In the genomic region with DNA sequence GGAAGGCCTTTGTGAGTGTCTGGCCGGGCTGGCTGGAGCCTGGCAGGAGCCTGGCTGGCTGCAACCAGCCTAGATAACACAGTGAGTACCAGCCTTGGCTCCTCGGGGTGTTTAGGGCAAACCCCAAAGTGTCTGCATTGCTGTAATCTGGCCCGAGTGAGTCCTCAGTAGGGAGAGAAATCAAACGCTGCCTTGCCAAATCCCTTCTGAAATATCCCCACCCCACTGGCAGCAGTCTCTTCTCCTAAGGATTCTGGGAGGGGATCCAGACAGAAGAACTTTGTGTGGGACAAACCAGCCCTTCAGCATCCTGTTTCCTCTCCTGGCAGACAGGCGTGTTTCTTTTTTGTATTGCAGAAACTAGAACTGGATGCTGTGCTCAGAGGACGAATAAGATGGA, we compare ENCODE assay signal across 8 mouse cellular contexts.
DNase-seq lines count a peak whose midpoint lies in the region; ATAC-seq and TF ChIP-seq lines count a peak whose summit lies in the region.

No protein-coding gene starts in this region.

- H3K9ac ChIP-seq in intestine, embryonic 15.5 days = no peak overlapping the region
- no peak overlapping the region for H3K9ac ChIP-seq in intestine, postnatal 0 days (ENCODE audit: low read depth, low read length)

- no peaks in the 10 kb centered on the region for H3K9me3 ChIP-seq in intestine, embryonic 15.5 days
- no peaks in the 10 kb centered on the region for H3K9me3 ChIP-seq in intestine, postnatal 0 days (ENCODE audit: control insufficient read depth)

- no peaks in the 10 kb centered on the region for H3K4me1 ChIP-seq in intestine, embryonic 15.5 days (replicated peaks)
- H3K4me1 ChIP-seq in intestine, postnatal 0 days (replicated peaks; ENCODE audit: control insufficient read depth, insufficient read depth, low read length) = no peaks in the 10 kb centered on the region

- H3K27me3 ChIP-seq in intestine, embryonic 15.5 days (replicated peaks) = no peaks in the 10 kb centered on the region
- no peaks in the 10 kb centered on the region for H3K27me3 ChIP-seq in intestine, postnatal 0 days (replicated peaks; ENCODE audit: control insufficient read depth, insufficient read depth, low read length)

- peak; percentile 19 for DNase-seq in embryo, embryonic 9.5 days (ENCODE audit: extremely low spot score)
- peak; percentile 72 to 84 for DNase-seq in heart, adult 18-20 months
- DNase-seq in layer of hippocampus, adult 18-20 months (ENCODE audit: low spot score in 2 of 2) = peak; percentile 73 to 84
- DNase-seq in lung, postnatal 14 days = peak; percentile 26
- peak; percentile 42 for DNase-seq in right cerebral cortex, postnatal 4 days
- no peak for DNase-seq in yolk sac, embryonic 10.5 days (ENCODE audit: low spot score)

- H3K27ac ChIP-seq in intestine, embryonic 15.5 days = peak overlapping the region; percentile 40; the same call in 1 of the 2 replicates
- no peak overlapping the region for H3K27ac ChIP-seq in intestine, postnatal 0 days (ENCODE audit: low read depth, low read length)

- no peak overlapping the region for H3K4me3 ChIP-seq in intestine, embryonic 15.5 days (replicated peaks)
- H3K4me3 ChIP-seq in intestine, postnatal 0 days (ENCODE audit: low read depth, low read length) = no peak overlapping the region

- TF ChIP-seq CTCF in intestine, postnatal 0 days (IDR thresholded peaks at IDR 0.05; ENCODE audit: low read depth) = no peak

- ATAC-seq in intestine, embryonic 15.5 days = no peak
- ATAC-seq in intestine, postnatal 0 days = no peak

- H3K36me3 ChIP-seq in intestine, embryonic 15.5 days = no peaks in the 10 kb centered on the region
- no peaks in the 10 kb centered on the region for H3K36me3 ChIP-seq in intestine, postnatal 0 days (ENCODE audit: control insufficient read depth, insufficient read depth)

- WGBS in intestine, embryonic 15.5 days = 10% methylated on average over 6 of the region's 6 CpGs
- 21% methylated on average over 6 of the region's 6 CpGs for whole genome bisulfite sequencing in intestine, postnatal 0 days

- H3K4me2 ChIP-seq in intestine, embryonic 15.5 days (replicated peaks) = peak overlapping the region; percentile 26; the same call in 1 of the 2 replicates
- H3K4me2 ChIP-seq in intestine, postnatal 0 days (replicated peaks; ENCODE audit: low read depth) = no peak overlapping the region
